ENCODE assay signal across 8 mouse cellular contexts in genomic region chr13:83111503-83111902, GRCm38 (mm10).
DNase-seq lines count a peak whose midpoint lies in the region; ATAC-seq lines count a peak whose summit lies in the region.

No protein-coding gene starts in this region.

- ATAC-seq in heart, embryonic 16.5 days (replicated peaks; ENCODE audit: extremely low read depth, insufficient read depth, low FRiP score): peak; percentile 52; the same call in 1 of the 2 replicates
- peak; percentile 64 for ATAC-seq in liver, embryonic 11.5 days (replicated peaks; ENCODE audit: low FRiP score)

- no peak overlapping the region for H3K27ac ChIP-seq in heart, embryonic 16.5 days (ENCODE audit: low read length)
- no peak overlapping the region for H3K27ac ChIP-seq in heart, embryonic 10.5 days
- no peak overlapping the region for H3K27ac ChIP-seq in liver, embryonic 11.5 days (ENCODE audit: low read depth, low read length)

- 20% methylated on average over 2 of the region's 2 CpGs for WGBS in heart, embryonic 16.5 days
- 20% methylated on average over 2 of the region's 2 CpGs for WGBS in heart, embryonic 10.5 days
- 27% methylated on average over 2 of the region's 2 CpGs for whole genome bisulfite sequencing in liver, embryonic 11.5 days

- H3K27me3 ChIP-seq in heart, embryonic 16.5 days (ENCODE audit: control insufficient read depth, insufficient read depth, low read length): no peaks in the 10 kb centered on the region
- H3K27me3 ChIP-seq in heart, embryonic 10.5 days (ENCODE audit: insufficient read depth, poor library complexity, severe bottlenecking): no peaks in the 10 kb centered on the region
- H3K27me3 ChIP-seq in liver, embryonic 11.5 days (replicated peaks; ENCODE audit: control insufficient read depth, insufficient read depth, low read length): no peaks in the 10 kb centered on the region

- H3K4me1 ChIP-seq in heart, embryonic 16.5 days (ENCODE audit: control insufficient read depth, insufficient read depth, low read length): peaks cover 3% of the 10 kb centered on the region; the same call in 1 of the 2 replicates
- no peaks in the 10 kb centered on the region; the same call in 1 of the 2 replicates for H3K4me1 ChIP-seq in heart, embryonic 10.5 days
- no peaks in the 10 kb centered on the region for H3K4me1 ChIP-seq in liver, embryonic 11.5 days (replicated peaks; ENCODE audit: control insufficient read depth, insufficient read depth, low read length)

- no peaks in the 10 kb centered on the region for H3K36me3 ChIP-seq in heart, embryonic 16.5 days (ENCODE audit: control insufficient read depth, insufficient read depth)
- H3K36me3 ChIP-seq in heart, embryonic 10.5 days: no peaks in the 10 kb centered on the region
- no peaks in the 10 kb centered on the region for H3K36me3 ChIP-seq in liver, embryonic 11.5 days (ENCODE audit: control insufficient read depth, insufficient read depth, low read length)

- no peak overlapping the region for H3K9ac ChIP-seq in heart, embryonic 16.5 days (ENCODE audit: low read length)
- H3K9ac ChIP-seq in liver, embryonic 11.5 days (ENCODE audit: low read depth, low read length): no peak overlapping the region

- H3K9me3 ChIP-seq in heart, embryonic 16.5 days (replicated peaks; ENCODE audit: control insufficient read depth, low read length): no peaks in the 10 kb centered on the region
- no peaks in the 10 kb centered on the region for H3K9me3 ChIP-seq in heart, embryonic 10.5 days
- no peaks in the 10 kb centered on the region for H3K9me3 ChIP-seq in liver, embryonic 11.5 days (ENCODE audit: control insufficient read depth, low read length)

- H3K4me3 ChIP-seq in heart, embryonic 16.5 days (ENCODE audit: low read length): no peak overlapping the region
- H3K4me3 ChIP-seq in heart, embryonic 10.5 days: no peak overlapping the region
- no peak overlapping the region for H3K4me3 ChIP-seq in liver, embryonic 11.5 days (ENCODE audit: low read depth, low read length)

- intact Hi-C loops in heart, postnatal 25 days (cut with DNase I): no loop called here

- H3K4me2 ChIP-seq in heart, embryonic 16.5 days (ENCODE audit: low read depth, low read length): no peak overlapping the region
- H3K4me2 ChIP-seq in liver, embryonic 11.5 days: no peak overlapping the region

- DNase-seq in heart, embryonic 10.5 days (ENCODE audit: low spot score): no peak
- peak; percentile 25 for DNase-seq in c-Kit-positive CD71-negative TER-119-negative erythroid progenitor cells, embryonic 14.5 days (ENCODE audit: low read depth)
- DNase-seq in frontal cortex, adult 2 months (ENCODE audit: extremely low spot score in 1 of 2, low spot score in 1 of 2): peak; percentile 72 to 81
- no peak for DNase-seq in liver, embryonic 11.5 days (ENCODE audit: low spot score)
- DNase-seq in thymus, adult 18-20 months: no peak
- no peak for DNase-seq in heart, postnatal 25 days (ENCODE audit: low spot score)
- no peak for DNase-seq in spleen, postnatal 4 days (ENCODE audit: low spot score in 2 of 2)

Comparison
In these comparisons a context has a peak if more than half of its experiments do, and no peak if none do; other contexts are left out.
1. DNase-seq: peak in c-Kit-positive CD71-negative TER-119-negative erythroid progenitor cells, embryonic 14.5 days (single experiment) and frontal cortex, adult 2 months (2 of 2); none in heart, embryonic 10.5 days (single experiment), liver, embryonic 11.5 days (single experiment), thymus, adult 18-20 months (0 of 2), heart, postnatal 25 days (single experiment) and spleen, postnatal 4 days (0 of 2).